Mouse (Mus musculus) layer of hippocampus, adult 9-10 months (tissue): ENCODE data around the gene Aunip.

ENCODE experiments used
- DNase-seq: peaks from one replicate; pipeline ENCODE4 v3.0.0; 2022; ENCODE audit warnings: low spot score

Gene Aunip

GRCm38 (mm10) chr4:134553631-134554030 is 42.8 kb downstream of the Aunip start:
- no peak for DNase-seq

- DNase-seq: no peak
These were observed 45.3 kb downstream of the Aunip start for GRCm38 (mm10) chr4:134555956-134556580.

GRCm38 (mm10) chr4:134557626-134558249 is 46.9 kb downstream of the Aunip start:
- DNase-seq: no peak

- DNase-seq: no peak
These were observed 47.8 kb downstream of the Aunip start for GRCm38 (mm10) chr4:134558570-134559113.

GRCm38 (mm10) chr4:134559154-134559553 is 48.4 kb downstream of the Aunip start:
- DNase-seq: no peak

GRCm38 (mm10) chr4:134560699-134561098 is 49.9 kb downstream of the Aunip start:
- DNase-seq: no peak

GRCm38 (mm10) chr4:134562014-134562413 is 51.2 kb downstream of the Aunip start:
- DNase-seq: no peak

- DNase-seq: no peak
These were observed 52.8 kb downstream of the Aunip start for GRCm38 (mm10) chr4:134563624-134564023.

GRCm38 (mm10) chr4:134564093-134564492 is 53.3 kb downstream of the Aunip start:
- no peak for DNase-seq

- no peak for DNase-seq
These were observed 56.8 kb downstream of the Aunip start for GRCm38 (mm10) chr4:134567377-134568226.

GRCm38 (mm10) chr4:134569205-134569604 is 58.4 kb downstream of the Aunip start:
- no peak for DNase-seq

- DNase-seq: no peak
These were observed 59.0 kb downstream of the Aunip start for GRCm38 (mm10) chr4:134569831-134570230.

- no peak for DNase-seq
These were observed 60.1 kb downstream of the Aunip start for GRCm38 (mm10) chr4:134570704-134571451.

- no peak for DNase-seq
These were observed 61.9 kb downstream of the Aunip start for GRCm38 (mm10) chr4:134572449-134573300.
